Mouse (Mus musculus) megakaryocyte progenitor cell, adult 5-6 weeks (primary cell): ENCODE measurements around the gene Tmem44. TPM values are rescaled to one million over a fixed set of nuclear protein-coding genes. Genes with fewer than 3 reads are reported as not detected.
"Not testable (repeated sequence)": the region's sequence is repeated elsewhere in the genome, so short reads cannot be mapped to it uniquely, and the experiment has no call there.

Experiments
- ATAC-seq: replicated peaks from 2 replicates; pipeline ENCODE4 v1.8.0; 2016; ENCODE audit warnings: mild to moderate bottlenecking, moderate TSS enrichment, inconsistent platforms; ENCODE audit not compliant: poor library complexity
- total RNA-seq, 2 experiments: library from RNA; stranded (forward) in 1 of 2; stranded (reverse) in 1 of 2; fragments of 157-497, 149-512 nt in 1 of 2; fragments of 200-1000 nt in 1 of 2; gene quantifications; 2 replicates each; pipeline versions ENCODE4 v1.2.3 to v1.2.4; 2015 to 2017

Tmem44 gene
- total RNA-seq, 2 experiments from 2014 or later = 0.12 to 0.27 TPM

DNA sequence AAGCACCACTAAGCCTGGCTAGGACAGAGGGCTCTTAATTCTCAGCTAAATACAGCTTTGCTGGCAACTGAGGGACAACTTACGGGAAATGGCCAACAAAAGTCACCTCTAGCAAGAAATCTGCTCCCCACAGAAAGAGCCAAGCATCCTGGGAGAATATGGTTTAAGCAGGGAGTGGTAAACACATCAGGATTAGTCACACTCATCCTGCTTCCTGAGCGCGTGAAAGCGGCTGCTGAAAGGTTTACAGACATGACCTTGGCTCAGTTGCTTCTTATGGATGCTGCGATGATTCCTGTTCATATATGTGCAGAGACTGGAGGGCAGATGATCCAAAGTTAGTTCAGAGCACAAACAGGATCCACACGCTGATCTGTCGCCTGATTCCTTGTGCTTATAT lies 50.4 kb downstream of the Tmem44 start:
- no peak for ATAC-seq

DNA sequence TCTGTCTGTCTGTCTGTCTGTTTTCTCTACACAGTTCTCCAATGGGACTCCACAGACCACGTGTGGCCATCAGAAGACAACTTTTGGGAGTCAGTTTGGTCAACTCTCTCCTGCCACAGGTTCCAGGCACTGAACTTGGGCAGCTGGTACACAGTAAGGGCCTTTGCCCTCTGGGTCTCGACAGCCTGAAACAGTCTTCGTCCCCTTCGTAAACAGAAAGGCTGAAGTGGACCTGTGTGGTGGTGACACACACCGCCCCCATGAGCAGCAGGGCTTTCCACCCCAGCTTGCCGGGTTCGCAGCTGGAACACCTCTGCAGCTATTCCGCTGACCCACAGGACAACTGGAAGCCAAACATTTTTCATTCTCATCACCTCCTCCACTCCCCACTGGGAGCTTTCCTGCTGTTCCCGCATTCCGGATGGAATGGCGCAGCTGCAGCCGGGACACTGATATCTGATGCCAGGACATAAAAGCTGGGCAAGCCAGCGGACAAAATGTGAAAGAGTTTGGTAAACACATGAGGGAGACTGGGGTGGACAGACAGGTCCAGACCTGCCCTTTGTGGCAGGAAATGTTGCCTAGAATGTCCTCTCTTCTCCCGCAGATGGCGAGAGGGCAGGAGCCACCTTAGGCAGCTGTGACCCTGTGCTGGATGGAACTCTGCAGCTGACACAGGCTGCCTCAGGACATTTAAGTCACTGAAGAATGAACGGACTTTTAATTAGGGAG lies 51.4 kb downstream of the Tmem44 start:
- ATAC-seq = no peak

DNA sequence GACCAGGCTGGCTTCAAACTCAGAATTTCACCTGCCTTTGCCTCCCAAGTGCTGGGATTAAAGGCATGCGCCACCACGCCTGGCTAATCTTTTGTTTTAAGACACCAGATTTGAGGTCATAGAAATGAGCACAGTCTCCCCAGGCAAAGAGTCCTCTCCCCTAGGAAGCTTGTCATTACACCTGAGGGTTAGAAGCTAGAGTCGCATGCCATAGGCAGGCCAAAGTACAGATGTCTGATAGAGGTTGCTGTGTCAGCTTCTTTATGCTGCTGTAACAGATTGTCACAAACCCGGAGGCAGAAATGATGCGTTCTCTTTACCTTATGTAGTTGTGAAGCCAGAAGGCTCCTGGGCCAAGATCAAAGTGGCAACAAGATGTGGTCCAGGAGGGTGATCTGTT lies 53.3 kb downstream of the Tmem44 start:
- no peak for ATAC-seq

DNA sequence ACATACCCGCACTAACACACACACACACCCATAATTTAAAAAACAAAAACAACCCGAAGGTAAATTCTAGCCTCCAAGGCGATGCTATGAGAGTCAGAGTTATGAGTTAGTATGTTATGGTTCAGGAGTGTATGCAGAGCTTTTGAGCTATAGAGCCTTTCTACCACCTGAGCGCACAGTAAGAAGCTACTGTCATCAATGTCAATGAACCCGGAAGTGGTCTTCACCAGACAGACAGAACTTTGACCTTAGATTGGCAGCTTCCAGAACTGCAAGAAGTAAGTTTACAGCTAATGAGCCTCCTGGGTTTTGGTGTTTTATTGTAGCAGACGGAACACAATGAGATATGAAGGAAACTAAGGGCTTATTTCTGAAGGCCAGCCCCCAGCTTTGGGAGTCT lies 55.8 kb downstream of the Tmem44 start:
- no peak for ATAC-seq

DNA sequence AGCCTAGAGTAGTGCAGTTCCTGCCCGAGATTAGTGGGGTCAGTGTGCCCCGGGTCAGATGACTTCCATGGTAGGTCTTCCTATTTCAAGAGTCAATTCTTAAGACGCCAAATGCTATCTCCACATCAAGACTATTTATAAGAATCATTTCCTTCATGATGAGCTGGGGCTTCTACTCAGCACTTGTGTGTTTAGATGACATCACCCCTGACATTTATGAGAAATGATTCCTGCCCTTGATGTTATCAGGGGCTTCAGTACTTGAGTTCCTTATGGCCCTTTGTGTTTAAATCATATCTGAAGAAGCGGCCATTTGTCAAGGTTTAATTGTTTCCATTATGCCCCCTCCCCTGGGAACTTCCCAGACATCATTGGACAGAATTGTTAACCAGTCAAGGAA lies 58.9 kb downstream of the Tmem44 start:
- ATAC-seq = no peak

DNA sequence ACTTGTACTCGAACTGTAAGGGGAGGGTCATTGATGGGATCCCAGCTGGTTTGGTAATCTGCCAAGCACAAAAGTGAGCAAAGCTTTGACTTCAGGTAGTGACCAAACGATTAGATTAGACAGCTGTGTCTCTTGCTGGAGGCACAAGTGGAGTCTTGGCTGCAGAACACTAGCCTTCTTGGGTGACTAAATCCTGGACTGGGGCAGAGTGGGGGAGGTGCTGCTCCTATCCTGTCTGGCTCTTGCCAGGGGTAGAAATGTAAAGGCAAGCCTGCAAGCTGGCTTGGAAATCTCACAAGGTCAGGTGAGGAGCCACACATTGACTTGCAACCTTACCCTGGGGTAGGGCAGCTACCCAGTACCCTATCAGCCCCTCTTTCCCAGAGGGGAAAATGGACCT lies 59.9 kb downstream of the Tmem44 start:
- no peak for ATAC-seq

DNA sequence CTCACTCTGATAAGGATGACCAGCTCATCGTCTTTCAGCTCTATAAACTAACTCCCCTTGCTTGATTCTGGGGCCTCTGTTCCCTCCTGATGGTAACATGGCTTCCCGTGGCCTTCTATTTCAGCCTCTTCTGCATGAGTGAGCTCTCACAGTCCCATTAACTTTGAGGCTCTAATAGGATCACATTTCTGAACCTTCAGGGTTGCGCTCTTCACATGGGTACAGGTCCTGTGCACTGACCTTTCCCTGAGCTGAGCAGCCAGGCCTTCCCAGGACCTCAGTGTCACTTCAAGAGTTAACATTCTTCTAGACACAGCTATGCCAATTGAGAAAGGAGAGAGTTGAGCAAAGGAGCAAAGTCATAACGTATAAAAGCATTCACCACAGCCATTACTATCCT lies 60.3 kb downstream of the Tmem44 start:
- no peak for ATAC-seq

DNA sequence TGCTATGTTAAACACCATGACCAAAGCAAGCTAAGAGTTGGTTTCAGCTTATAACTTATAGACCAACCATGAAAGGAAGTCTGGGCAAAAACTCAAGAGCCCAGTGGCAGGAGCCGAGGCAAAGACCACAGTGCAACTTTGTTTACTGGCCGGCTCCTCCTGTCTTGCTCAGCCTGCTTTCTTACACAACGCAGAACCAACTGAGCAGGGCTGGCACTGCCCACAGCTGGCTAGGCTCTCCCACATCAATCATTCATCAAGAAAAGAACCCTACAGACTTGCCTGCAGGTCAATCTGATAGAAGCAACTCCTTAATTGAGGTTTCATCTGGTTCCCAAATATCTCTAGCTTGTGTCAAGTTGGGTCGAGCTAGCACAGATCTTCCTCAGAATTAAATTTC lies 61.0 kb downstream of the Tmem44 start:
- ATAC-seq = no peak

DNA sequence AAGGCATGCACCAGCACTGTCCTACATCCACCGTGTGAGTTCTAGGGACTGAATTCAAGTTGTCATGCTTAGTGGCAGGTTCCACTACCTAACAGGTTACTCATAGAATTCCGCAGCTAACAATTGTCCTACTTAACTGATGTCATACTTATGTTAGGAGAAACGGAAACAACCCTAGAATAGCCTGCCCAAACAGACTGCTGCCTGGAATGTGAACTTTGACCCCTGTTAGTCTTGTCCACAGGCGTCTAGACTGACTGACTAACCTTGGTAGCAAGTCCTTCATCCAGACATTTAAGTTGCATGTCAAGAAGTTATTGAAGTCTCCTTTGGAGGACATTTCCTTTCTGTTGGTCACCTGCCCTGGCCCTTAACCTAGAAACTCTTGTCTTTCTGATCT lies 64.1 kb downstream of the Tmem44 start:
- ATAC-seq = no peak

DNA sequence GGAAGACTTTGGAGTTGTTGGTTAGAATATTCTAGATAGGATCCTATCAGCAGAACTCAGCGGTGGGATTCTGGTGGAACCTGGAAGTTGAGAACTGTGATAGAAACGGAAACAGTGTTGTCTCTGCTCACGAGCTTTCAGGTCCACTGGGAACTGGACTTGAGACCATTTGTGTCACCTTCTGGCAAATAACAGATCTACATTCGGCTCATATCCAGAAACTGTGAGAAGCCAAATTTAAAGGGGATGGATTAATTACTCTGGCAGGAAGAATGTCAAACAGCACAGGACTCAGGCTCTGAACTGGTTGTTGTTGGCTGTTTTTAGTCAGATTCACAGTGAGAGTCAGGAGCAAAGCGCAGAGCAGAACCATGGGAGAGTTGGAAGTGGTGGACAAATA lies 72.9 kb downstream of the Tmem44 start:
- ATAC-seq = no peak

DNA sequence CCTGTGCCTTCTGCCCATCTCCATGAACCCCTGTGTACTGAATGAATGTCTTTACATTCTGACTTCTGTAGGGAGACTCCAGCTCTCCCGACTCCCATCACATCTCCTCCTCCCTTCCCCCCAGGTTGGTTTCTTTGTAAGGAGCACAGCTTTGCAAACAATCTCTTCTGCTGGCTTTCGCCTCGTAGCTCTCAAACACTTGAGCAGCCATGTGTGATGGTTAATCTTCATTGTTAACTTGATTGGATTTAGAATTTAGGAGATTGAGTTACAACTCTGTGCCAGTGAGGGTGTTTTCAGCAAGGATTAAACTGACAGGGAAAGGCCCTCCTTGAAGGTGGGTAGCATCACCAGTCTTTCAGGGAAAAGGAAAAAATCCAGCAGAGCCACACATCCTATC lies 73.6 kb downstream of the Tmem44 start:
- no peak for ATAC-seq

DNA sequence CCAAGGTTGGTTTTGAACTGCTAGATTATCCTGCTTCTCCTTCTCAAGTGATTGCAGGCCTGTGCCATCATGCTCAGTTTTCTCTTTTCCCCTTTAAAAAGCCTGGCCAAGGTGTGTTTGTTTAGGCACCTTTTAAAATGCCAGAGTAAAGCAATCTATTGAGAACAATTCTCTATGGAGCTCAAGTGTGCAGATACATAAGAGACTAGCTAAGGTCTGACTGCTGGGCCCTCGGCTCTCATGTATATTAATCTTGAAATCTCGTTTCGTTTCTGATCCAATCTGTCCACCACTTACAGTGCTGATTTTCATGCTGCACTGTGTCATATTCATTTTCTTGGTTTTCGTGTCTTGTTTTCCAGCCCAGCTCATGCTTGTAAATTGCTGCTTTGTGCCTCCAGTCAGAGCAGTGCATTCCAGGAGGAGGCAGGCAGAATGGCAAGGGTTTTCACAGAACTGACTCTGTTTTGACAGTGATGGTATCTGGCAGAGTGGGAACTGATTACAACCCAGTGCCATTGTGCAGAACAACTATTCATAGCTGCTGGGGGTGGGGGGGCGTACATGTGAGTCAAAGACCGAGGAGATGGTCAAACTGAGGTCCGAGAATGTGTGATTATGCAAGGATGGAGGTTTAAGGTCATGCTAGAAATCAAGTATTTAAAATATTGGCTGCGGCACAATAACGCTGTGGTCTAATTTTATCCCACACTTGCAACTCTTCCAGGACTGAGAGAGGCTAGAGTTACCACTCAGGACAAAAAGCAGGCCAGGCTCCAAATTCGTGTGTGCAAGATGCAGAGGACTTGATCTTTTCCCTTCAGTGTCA lies 74.8 kb downstream of the Tmem44 start:
- no peak for ATAC-seq

DNA sequence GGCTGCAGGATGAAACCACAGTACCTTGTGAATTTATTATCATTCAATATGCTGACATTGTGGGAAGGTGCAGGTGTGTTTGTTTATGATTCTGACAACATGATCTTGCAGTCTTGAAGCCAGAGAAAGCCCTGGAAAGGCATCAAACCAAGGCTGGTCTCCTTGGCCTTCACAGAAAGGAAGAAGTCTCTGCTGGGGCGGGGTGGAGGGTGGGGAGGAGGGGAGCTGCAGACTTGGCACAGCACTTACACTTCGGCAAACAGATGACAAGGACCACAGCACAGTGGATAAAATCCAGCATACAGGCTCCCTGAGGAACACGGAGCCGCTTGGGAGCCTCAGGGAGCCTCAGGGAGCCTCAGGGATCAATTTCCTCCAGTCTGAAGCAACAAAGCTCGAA lies 78.2 kb downstream of the Tmem44 start:
- ATAC-seq = no peak

DNA sequence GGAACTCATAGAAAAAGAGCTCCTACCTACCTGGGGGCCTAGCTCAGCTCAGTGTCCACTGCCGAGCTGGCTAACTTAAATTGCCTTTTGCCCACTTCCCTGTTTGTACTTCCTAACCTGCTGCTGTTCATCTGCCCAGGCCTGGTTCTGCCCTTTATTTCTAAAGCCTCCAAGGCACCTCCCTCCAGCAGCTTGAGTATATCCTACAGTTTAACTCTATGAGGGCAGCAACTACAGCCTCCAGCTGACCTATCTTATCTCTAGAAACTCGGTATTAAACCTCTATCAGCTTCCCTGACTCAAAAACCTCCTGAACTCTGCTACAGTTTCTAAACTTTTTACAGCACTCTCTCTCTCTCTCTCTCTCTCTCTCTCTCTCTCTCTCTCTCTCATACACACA lies 78.7 kb downstream of the Tmem44 start:
- ATAC-seq = no peak

DNA sequence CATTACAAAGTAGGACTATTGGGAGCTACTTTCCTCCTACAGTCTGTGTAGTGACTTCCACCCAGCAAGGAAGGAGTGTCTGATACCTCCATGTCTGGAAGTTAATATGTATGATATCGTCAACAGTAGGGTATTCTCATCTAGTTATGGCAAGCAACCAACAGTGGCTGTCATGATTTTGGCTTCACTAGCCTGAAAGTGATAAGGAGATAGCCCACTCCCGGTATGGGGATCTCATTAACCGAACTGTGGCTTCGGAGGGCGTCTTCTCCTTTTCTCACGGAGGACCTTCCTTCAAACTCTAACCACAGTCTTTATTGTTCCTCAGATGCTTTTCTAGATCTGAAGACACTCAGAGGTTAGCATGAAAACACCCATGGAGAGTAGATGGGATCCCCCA lies 81.7 kb downstream of the Tmem44 start:
- no peak for ATAC-seq

DNA sequence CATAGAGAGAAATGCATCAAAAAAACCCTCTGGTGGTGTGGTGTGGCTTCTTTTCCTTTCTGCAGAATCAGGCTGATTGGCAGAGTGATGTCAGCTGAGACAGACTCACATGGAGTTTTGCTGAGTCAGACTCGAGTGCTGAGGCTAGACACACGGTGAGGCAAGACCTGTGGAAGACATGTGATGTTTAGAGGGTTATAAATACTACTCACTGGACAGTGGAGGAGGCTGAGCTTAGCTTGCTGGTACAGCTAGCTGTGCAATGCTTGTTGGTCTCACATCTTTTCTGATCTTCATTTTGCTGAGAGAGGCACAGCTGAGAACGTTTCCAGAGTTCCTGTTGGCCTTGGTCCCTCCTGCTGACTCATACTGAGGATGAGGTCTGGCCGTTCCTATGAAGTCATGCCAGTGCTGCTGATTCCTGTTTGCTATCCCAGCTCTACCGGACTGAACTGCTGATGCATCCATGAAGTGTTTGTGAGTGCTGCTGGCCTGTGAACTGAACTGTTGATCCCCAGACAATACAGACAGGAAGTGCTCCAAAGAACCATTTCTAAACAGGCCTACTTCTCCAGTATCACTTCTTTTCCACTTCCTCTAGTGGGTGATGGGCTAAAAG lies 84.9 kb downstream of the Tmem44 start:
- no peak for ATAC-seq

DNA sequence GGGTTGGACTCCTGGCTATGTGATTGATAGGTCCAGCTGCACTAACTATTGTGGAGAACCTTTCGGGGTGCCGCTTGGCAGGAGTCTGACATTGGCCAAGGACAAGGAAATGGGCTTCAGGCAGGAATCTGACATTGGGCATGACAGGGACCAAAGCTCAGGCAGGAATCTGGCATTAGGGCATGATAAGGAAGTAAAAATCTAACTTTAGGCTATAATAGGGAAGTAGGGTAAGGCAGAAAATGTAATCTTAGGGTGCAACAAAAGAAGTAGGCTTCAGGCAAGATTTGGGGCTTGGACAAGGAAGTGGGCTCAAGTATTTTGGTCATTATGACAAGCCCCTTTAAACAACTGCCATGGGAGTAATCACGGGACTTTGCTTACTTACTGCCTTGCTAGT lies 85.9 kb downstream of the Tmem44 start:
- ATAC-seq = not testable (repeated sequence)

Other genes starting within 250 kb of the Tmem44 start
- 1.1 and 1.5 TPM in 2 replicates for gene Gp5, start 240.1 kb downstream of the Tmem44 start, total RNA-seq (2015)
- 0.46 and 1.2 TPM in 2 replicates for gene Gp5, start 240.1 kb downstream of the Tmem44 start, total RNA-seq (2017)
- gene Atp13a3, start 144.9 kb downstream of the Tmem44 start, total RNA-seq (2015) = 121 and 143 TPM in 2 replicates
- 70.9 and 100 TPM in 2 replicates for gene Atp13a3, start 144.9 kb downstream of the Tmem44 start, total RNA-seq (2017)
- gene Lsg1, start 36.8 kb upstream of the Tmem44 start, total RNA-seq (2015) = 36.4 and 42.8 TPM in 2 replicates
- 69.8 and 74.7 TPM in 2 replicates for gene Lsg1, start 36.8 kb upstream of the Tmem44 start, total RNA-seq (2017)
- 5.5 and 6.5 TPM in 2 replicates for gene Fam43a, start 48.9 kb upstream of the Tmem44 start, total RNA-seq (2015)
- gene Fam43a, start 48.9 kb upstream of the Tmem44 start, total RNA-seq (2017) = 8.8 and 11.2 TPM in 2 replicates